Mouse (Mus musculus): ENCODE measurements around the gene Maml2. TPM values are rescaled to one million over a fixed set of nuclear protein-coding genes. Genes with fewer than 3 reads are reported as not detected.

The Maml2 gene
- polyA plus RNA-seq, 1 experiment from 2014 or later: 10.7 TPM

DNA sequence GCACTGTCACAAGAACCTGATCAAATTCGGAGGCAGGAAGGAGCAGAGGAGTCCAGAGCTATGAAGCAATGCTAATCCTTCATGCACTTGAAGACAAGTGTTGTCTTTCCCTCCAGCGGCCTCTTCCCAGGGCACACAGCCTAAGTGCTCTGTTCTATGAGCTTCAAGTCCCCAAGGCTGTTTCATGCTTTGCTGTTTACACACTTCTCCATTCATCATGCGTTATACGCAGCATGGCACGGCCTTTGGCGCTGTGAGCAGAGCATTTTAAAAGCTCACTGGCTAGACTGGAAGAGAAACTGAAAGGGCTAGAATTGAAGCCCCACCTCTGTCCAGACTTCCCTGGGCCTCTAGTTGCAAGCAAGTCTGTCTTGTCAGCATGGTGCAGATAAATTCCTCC lies 6.2 kb downstream of the Maml2 start:
- H3K27me3 ChIP-seq (ENCODE audit: control insufficient read depth, insufficient read depth, low read length): no peaks in the 10 kb centered on the region
- no peak overlapping the region for H3K4me3 ChIP-seq (ENCODE audit: low read length)
- H3K4me2 ChIP-seq (replicated peaks; ENCODE audit: low read depth, low read length): no peak overlapping the region
- H3K9ac ChIP-seq (ENCODE audit: low read depth, low read length): no peak overlapping the region
- no peak overlapping the region for H3K27ac ChIP-seq (ENCODE audit: low read depth, low read length)
- no peaks in the 10 kb centered on the region for H3K9me3 ChIP-seq (ENCODE audit: control insufficient read depth, low read length)
- no peaks in the 10 kb centered on the region for H3K36me3 ChIP-seq (ENCODE audit: control insufficient read depth, insufficient read depth, low read length)
- no peak for ATAC-seq (ENCODE audit: low FRiP score, low TSS enrichment)
- WGBS: 64% methylated on average over 6 of the region's 6 CpGs
- H3K4me1 ChIP-seq (ENCODE audit: control insufficient read depth, insufficient read depth, low read length): peaks cover 41% of the 10 kb centered on the region

DNA sequence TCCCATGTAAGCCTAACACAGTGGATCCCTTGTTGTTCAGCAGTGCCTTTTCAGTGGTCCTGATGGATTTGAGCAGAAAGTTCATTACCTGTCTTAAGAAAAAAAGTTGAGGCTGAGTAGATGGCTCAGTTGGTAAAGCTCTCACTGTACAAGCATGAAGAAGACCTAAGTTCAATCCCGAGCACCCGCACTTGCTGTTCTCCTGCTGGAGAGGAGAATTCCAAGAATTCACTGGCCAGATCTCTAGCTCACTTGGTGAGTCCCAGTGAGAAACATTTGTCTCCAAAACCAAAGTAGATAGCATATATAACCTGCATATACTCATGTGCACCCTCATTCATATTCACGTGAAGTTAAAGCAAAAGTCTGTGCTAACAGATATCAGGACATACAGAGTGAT lies 8.7 kb downstream of the Maml2 start:
- Histone ChIP-seq H3K4me3 (ENCODE audit: low read length) (no peak overlapping the region), H3K9me3 (ENCODE audit: control insufficient read depth, low read length) (no peaks in the 10 kb centered on the region), H3K36me3 (ENCODE audit: control insufficient read depth, insufficient read depth, low read length) (no peaks in the 10 kb centered on the region), H3K4me2 (replicated peaks; ENCODE audit: low read depth, low read length) (no peak overlapping the region), H3K27me3 (ENCODE audit: control insufficient read depth, insufficient read depth, low read length) (no peaks in the 10 kb centered on the region), H3K9ac (ENCODE audit: low read depth, low read length) (no peak overlapping the region), H3K27ac (ENCODE audit: low read depth, low read length) (no peak overlapping the region), H3K4me1 (ENCODE audit: control insufficient read depth, insufficient read depth, low read length) (peaks cover 22% of the 10 kb centered on the region)
- no peak for ATAC-seq (ENCODE audit: low FRiP score, low TSS enrichment)
- 93% methylated on average over 3 of the region's 3 CpGs for WGBS

DNA sequence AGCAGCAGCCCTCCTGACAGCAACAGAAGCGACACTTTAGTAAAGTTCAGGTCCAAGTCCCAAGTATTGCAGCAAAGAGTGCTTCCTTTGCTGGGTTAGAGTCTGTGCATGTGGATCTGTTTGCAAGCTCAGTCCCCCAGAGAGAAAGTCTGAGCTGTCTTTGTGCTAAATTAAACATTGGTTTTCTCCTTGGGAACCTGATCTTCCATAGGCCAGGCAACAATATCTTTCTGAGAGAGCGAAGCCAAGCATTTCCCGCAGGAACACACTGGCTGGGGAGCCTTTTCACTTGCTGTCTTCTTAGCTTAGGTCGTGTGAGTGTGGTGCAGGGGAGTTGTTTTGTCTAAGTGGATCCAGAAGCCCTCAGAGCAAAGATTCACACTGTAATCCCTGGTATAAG lies 9.5 kb downstream of the Maml2 start:
- H3K27ac ChIP-seq (ENCODE audit: low read depth, low read length): no peak overlapping the region
- 48% methylated on average over 4 of the region's 4 CpGs for WGBS
- no peak for ATAC-seq (ENCODE audit: low FRiP score, low TSS enrichment)
- no peak overlapping the region for H3K4me2 ChIP-seq (replicated peaks; ENCODE audit: low read depth, low read length)
- no peak overlapping the region for H3K9ac ChIP-seq (ENCODE audit: low read depth, low read length)
- peaks cover 14% of the 10 kb centered on the region for H3K4me1 ChIP-seq (ENCODE audit: control insufficient read depth, insufficient read depth, low read length)
- H3K9me3 ChIP-seq (ENCODE audit: control insufficient read depth, low read length): no peaks in the 10 kb centered on the region
- H3K27me3 ChIP-seq (ENCODE audit: control insufficient read depth, insufficient read depth, low read length): no peaks in the 10 kb centered on the region
- no peak overlapping the region for H3K4me3 ChIP-seq (ENCODE audit: low read length)
- no peaks in the 10 kb centered on the region for H3K36me3 ChIP-seq (ENCODE audit: control insufficient read depth, insufficient read depth, low read length)

DNA sequence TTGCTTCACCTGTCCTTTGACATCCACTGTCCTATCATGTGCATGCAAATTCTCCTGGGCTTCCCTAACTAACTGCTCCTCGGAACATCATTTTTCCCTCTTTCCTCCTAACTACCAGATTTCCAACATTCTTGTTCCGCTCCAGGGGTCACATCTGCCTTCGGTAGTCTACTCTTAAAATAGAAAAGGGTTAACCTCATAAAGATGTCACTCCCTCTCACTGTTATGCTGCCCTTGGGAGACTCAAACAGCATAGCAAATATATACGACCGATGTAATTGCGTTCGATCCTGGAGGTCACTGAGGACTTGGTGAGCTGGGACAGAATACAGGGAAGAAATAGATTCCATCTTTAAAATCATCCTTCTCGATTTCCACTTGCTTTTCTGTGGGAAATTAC lies 11.0 kb downstream of the Maml2 start:
- Histone ChIP-seq H3K36me3 (ENCODE audit: control insufficient read depth, insufficient read depth, low read length) (no peaks in the 10 kb centered on the region), H3K27me3 (ENCODE audit: control insufficient read depth, insufficient read depth, low read length) (no peaks in the 10 kb centered on the region), H3K27ac (ENCODE audit: low read depth, low read length) (no peak overlapping the region), H3K9ac (ENCODE audit: low read depth, low read length) (no peak overlapping the region), H3K4me3 (ENCODE audit: low read length) (no peak overlapping the region), H3K4me2 (replicated peaks; ENCODE audit: low read depth, low read length) (no peak overlapping the region), H3K4me1 (ENCODE audit: control insufficient read depth, insufficient read depth, low read length) (peaks cover 10% of the 10 kb centered on the region), H3K9me3 (ENCODE audit: control insufficient read depth, low read length) (no peaks in the 10 kb centered on the region)
- 17% methylated on average over 8 of the region's 8 CpGs for WGBS
- ATAC-seq (ENCODE audit: low FRiP score, low TSS enrichment): 0 out of 2 replicates have a peak, but pooled peaks have one; percentile 12

DNA sequence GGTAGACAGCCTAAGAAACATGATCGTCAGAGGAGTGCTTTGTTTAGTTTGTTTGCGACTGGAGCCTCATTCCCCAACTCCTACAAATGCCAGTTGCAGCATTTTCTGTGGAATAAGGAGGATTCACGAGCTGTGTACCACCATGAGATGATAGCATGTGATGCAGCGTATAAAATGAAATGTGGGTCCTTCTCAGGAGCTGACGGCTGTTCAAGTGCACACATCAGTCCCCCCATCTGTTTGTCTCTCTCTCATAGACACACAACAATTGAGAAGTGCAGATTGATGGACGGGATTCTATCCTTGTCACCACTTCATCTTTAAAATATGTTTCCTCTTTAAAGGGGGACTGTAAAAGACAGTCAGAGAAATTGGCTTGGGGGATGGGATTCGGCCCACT lies 12.1 kb downstream of the Maml2 start:
- Histone ChIP-seq H3K27me3 (ENCODE audit: control insufficient read depth, insufficient read depth, low read length) (no peaks in the 10 kb centered on the region), H3K4me1 (ENCODE audit: control insufficient read depth, insufficient read depth, low read length) (peaks cover 10% of the 10 kb centered on the region), H3K4me3 (ENCODE audit: low read length) (no peak overlapping the region), H3K9ac (ENCODE audit: low read depth, low read length) (no peak overlapping the region), H3K27ac (ENCODE audit: low read depth, low read length) (no peak overlapping the region), H3K4me2 (replicated peaks; ENCODE audit: low read depth, low read length) (no peak overlapping the region), H3K9me3 (ENCODE audit: control insufficient read depth, low read length) (no peaks in the 10 kb centered on the region), H3K36me3 (ENCODE audit: control insufficient read depth, insufficient read depth, low read length) (no peaks in the 10 kb centered on the region)
- WGBS: 76% methylated on average over 7 of the region's 7 CpGs
- no peak for ATAC-seq (ENCODE audit: low FRiP score, low TSS enrichment)

DNA sequence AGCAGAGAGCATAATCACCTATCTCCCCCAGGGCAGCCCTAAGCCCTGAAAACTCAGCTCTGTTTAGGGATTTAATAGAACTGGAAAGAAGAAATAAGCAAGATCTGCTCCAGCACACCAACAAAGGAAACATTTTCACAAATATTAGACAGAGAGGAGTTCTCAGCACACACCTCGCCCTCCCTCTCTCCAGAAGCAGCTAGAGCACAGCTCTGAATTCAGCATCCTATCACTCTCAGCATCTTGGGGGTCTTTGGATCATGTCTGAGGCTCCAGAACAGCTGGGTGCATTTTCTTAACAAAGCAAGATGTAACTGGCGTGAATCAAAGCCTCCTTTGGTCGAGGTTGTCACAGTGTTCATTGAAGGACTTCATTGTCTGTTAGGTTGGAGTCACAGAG lies 12.5 kb downstream of the Maml2 start:
- no peaks in the 10 kb centered on the region for H3K36me3 ChIP-seq (ENCODE audit: control insufficient read depth, insufficient read depth, low read length)
- no peak for ATAC-seq (ENCODE audit: low FRiP score, low TSS enrichment)
- no peaks in the 10 kb centered on the region for H3K9me3 ChIP-seq (ENCODE audit: control insufficient read depth, low read length)
- peaks cover 10% of the 10 kb centered on the region for H3K4me1 ChIP-seq (ENCODE audit: control insufficient read depth, insufficient read depth, low read length)
- no peak overlapping the region for H3K9ac ChIP-seq (ENCODE audit: low read depth, low read length)
- no peak overlapping the region for H3K4me2 ChIP-seq (replicated peaks; ENCODE audit: low read depth, low read length)
- H3K27ac ChIP-seq (ENCODE audit: low read depth, low read length): no peak overlapping the region
- WGBS: 82% methylated on average over 3 of the region's 3 CpGs
- H3K27me3 ChIP-seq (ENCODE audit: control insufficient read depth, insufficient read depth, low read length): no peaks in the 10 kb centered on the region
- no peak overlapping the region for H3K4me3 ChIP-seq (ENCODE audit: low read length)

DNA sequence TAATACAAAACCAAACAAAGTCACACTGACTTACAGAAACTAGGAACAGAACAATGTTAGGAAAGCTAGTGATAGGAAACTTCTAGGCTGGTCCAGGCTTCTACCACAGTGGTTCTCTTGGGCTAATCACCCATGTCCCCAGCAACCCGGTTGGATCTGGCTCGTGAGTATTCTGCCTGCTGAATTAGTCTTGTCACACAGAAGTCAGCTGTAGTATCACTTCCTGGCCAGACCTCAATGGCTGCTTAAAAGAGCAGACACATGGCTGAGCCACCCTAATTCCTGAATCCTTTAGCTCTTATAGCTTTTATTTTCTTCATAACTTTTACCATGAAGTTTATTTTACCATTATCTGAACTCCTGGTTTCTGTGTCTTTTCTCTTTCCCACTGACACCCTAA lies 13.3 kb downstream of the Maml2 start:
- no peak overlapping the region for H3K4me2 ChIP-seq (replicated peaks; ENCODE audit: low read depth, low read length)
- no peak overlapping the region for H3K27ac ChIP-seq (ENCODE audit: low read depth, low read length)
- H3K27me3 ChIP-seq (ENCODE audit: control insufficient read depth, insufficient read depth, low read length): no peaks in the 10 kb centered on the region
- H3K9me3 ChIP-seq (ENCODE audit: control insufficient read depth, low read length): no peaks in the 10 kb centered on the region
- H3K9ac ChIP-seq (ENCODE audit: low read depth, low read length): no peak overlapping the region
- no peak overlapping the region for H3K4me3 ChIP-seq (ENCODE audit: low read length)
- H3K4me1 ChIP-seq (ENCODE audit: control insufficient read depth, insufficient read depth, low read length): peaks cover 13% of the 10 kb centered on the region
- no peaks in the 10 kb centered on the region for H3K36me3 ChIP-seq (ENCODE audit: control insufficient read depth, insufficient read depth, low read length)
- no peak for ATAC-seq (ENCODE audit: low FRiP score, low TSS enrichment)
- 49% methylated on average over 2 of the region's 2 CpGs for WGBS

DNA sequence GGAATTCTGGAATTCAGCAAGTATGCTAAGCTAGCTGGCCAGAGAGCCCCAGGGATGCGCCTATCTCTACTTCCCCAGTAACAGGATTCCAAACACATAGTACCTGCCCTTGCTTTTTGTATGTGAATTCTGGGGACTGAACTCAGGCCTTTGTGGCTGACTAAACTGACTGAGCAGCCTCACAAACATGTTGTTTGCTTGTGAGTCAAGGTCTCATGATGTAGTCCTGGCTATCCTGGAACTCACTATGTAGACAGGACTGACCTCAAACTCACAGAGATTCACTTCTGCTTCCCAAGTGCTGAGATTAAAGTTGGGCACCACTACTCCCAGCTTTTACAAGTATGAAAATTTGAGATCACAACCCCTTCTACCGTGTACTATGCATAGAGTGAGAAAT lies 16.2 kb downstream of the Maml2 start:
- Histone ChIP-seq H3K27me3 (ENCODE audit: control insufficient read depth, insufficient read depth, low read length) (no peaks in the 10 kb centered on the region), H3K4me2 (replicated peaks; ENCODE audit: low read depth, low read length) (no peak overlapping the region), H3K27ac (ENCODE audit: low read depth, low read length) (no peak overlapping the region), H3K9ac (ENCODE audit: low read depth, low read length) (no peak overlapping the region), H3K36me3 (ENCODE audit: control insufficient read depth, insufficient read depth, low read length) (no peaks in the 10 kb centered on the region), H3K4me1 (ENCODE audit: control insufficient read depth, insufficient read depth, low read length) (peaks cover 5% of the 10 kb centered on the region), H3K4me3 (ENCODE audit: low read length) (no peak overlapping the region), H3K9me3 (ENCODE audit: control insufficient read depth, low read length) (no peaks in the 10 kb centered on the region)
- WGBS: 93% methylated on average over 2 of the region's 2 CpGs
- ATAC-seq (ENCODE audit: low FRiP score, low TSS enrichment): no peak

DNA sequence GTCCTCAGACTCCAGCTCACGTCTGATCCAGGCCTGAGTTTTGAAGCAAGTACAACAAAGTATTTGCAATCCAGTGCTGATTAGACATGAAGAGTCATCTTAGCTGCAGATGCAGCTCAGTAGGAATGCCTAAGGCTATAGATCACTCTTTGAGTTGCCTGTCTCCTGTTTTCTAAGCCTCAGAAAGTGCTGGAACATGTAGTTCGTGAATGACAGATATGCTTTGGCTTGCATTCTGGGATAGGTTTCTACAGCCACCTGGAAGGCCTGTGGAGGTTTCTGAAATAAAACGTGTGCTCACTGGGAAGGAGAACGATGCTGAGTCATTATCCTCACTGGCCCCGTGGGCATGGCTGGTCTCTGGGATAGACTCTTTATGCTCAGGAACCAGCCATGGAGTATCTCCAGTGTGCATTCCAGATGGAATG lies 16.8 kb downstream of the Maml2 start:
- Histone ChIP-seq H3K27ac (ENCODE audit: low read depth, low read length) (no peak overlapping the region), H3K9ac (ENCODE audit: low read depth, low read length) (no peak overlapping the region), H3K4me2 (replicated peaks; ENCODE audit: low read depth, low read length) (no peak overlapping the region), H3K27me3 (ENCODE audit: control insufficient read depth, insufficient read depth, low read length) (no peaks in the 10 kb centered on the region), H3K4me1 (ENCODE audit: control insufficient read depth, insufficient read depth, low read length) (peaks cover 3% of the 10 kb centered on the region; the same call in 1 of the 2 replicates), H3K9me3 (ENCODE audit: control insufficient read depth, low read length) (no peaks in the 10 kb centered on the region), H3K4me3 (ENCODE audit: low read length) (no peak overlapping the region), H3K36me3 (ENCODE audit: control insufficient read depth, insufficient read depth, low read length) (no peaks in the 10 kb centered on the region)
- WGBS: 72% methylated on average over 5 of the region's 5 CpGs
- ATAC-seq (ENCODE audit: low FRiP score, low TSS enrichment): no peak

DNA sequence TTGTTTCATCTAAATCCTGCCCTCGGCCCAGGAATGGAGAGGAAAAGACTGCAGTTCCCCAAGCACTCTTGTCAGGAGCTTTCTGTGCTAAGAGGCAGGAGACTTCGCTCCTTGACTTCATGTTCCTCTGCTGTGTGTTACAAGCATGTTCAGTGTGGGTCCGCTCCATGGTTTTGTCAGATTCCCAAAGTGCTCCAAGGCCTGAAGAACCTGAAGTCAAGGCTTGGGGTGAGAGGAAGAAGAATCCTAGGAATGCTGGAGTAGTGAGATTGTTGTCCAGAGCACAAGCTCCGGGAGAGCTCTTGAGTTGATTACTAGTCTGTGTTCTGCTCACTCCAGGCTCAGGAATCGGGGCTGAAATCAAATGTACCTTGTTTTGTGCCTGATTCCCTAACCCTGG lies 17.6 kb downstream of the Maml2 start:
- no peaks in the 10 kb centered on the region for H3K27me3 ChIP-seq (ENCODE audit: control insufficient read depth, insufficient read depth, low read length)
- no peak overlapping the region for H3K9ac ChIP-seq (ENCODE audit: low read depth, low read length)
- H3K4me2 ChIP-seq (replicated peaks; ENCODE audit: low read depth, low read length): no peak overlapping the region
- WGBS: 73% methylated on average over 5 of the region's 5 CpGs
- no peaks in the 10 kb centered on the region for H3K9me3 ChIP-seq (ENCODE audit: control insufficient read depth, low read length)
- no peaks in the 10 kb centered on the region for H3K36me3 ChIP-seq (ENCODE audit: control insufficient read depth, insufficient read depth, low read length)
- peaks cover 3% of the 10 kb centered on the region; the same call in 1 of the 2 replicates for H3K4me1 ChIP-seq (ENCODE audit: control insufficient read depth, insufficient read depth, low read length)
- no peak for ATAC-seq (ENCODE audit: low FRiP score, low TSS enrichment)
- no peak overlapping the region for H3K4me3 ChIP-seq (ENCODE audit: low read length)
- no peak overlapping the region for H3K27ac ChIP-seq (ENCODE audit: low read depth, low read length)
